Mouse (Mus musculus): ENCODE data around the gene Slc25a13.

Gene Slc25a13

GRCm38 (mm10) chr6:6168566-6169134, 48.3 kb downstream of the Slc25a13 start:
- no peak for DNase-seq (ENCODE audit: low spot score in 2 of 2)

GRCm38 (mm10) chr6:6167339-6168126, 49.4 kb downstream of the Slc25a13 start:
- DNase-seq (ENCODE audit: low spot score in 2 of 2): no peak

- DNase-seq (ENCODE audit: low spot score in 2 of 2): no peak
These were observed 53.9 kb downstream of the Slc25a13 start for GRCm38 (mm10) chr6:6162993-6163623.

- DNase-seq (ENCODE audit: low spot score in 2 of 2): no peak
These were observed 54.8 kb downstream of the Slc25a13 start for GRCm38 (mm10) chr6:6162146-6162545.

- no peak for DNase-seq (ENCODE audit: low spot score in 2 of 2)
These were observed 56.1 kb downstream of the Slc25a13 start for GRCm38 (mm10) chr6:6160645-6161426.

- DNase-seq (ENCODE audit: low spot score in 2 of 2): no peak
These were observed 57.6 kb downstream of the Slc25a13 start for GRCm38 (mm10) chr6:6159221-6159859.

GRCm38 (mm10) chr6:6153426-6153825, 63.5 kb downstream of the Slc25a13 start:
- DNase-seq (ENCODE audit: low spot score in 2 of 2): no peak

- DNase-seq (ENCODE audit: low spot score in 2 of 2): no peak
These were observed 66.2 kb downstream of the Slc25a13 start for GRCm38 (mm10) chr6:6150811-6151210.

- DNase-seq (ENCODE audit: low spot score in 2 of 2): no peak
These were observed 67.2 kb downstream of the Slc25a13 start for GRCm38 (mm10) chr6:6149751-6150150.

GRCm38 (mm10) chr6:6149329-6149728, 67.6 kb downstream of the Slc25a13 start:
- DNase-seq (ENCODE audit: low spot score in 2 of 2): no peak

- no peak for DNase-seq (ENCODE audit: low spot score in 2 of 2)
These were observed 71.6 kb downstream of the Slc25a13 start for GRCm38 (mm10) chr6:6145412-6145811.

- no peak for DNase-seq (ENCODE audit: low spot score in 2 of 2)
These were observed 73.4 kb downstream of the Slc25a13 start for GRCm38 (mm10) chr6:6143525-6143924.

GRCm38 (mm10) chr6:6140370-6140769, 76.6 kb downstream of the Slc25a13 start:
- DNase-seq (ENCODE audit: low spot score in 2 of 2): no peak

- DNase-seq (ENCODE audit: low spot score in 2 of 2): no peak
These were observed 77.9 kb downstream of the Slc25a13 start for GRCm38 (mm10) chr6:6139061-6139460.

GRCm38 (mm10) chr6:6136812-6137211, 80.2 kb downstream of the Slc25a13 start:
- DNase-seq (ENCODE audit: low spot score in 2 of 2): no peak

GRCm38 (mm10) chr6:6134935-6135334, 82.0 kb downstream of the Slc25a13 start:
- no peak for DNase-seq (ENCODE audit: low spot score in 2 of 2)

- no peak for DNase-seq (ENCODE audit: low spot score in 2 of 2)
These were observed 83.4 kb downstream of the Slc25a13 start for GRCm38 (mm10) chr6:6133556-6134050.

GRCm38 (mm10) chr6:6132047-6132446, 84.9 kb downstream of the Slc25a13 start:
- DNase-seq (ENCODE audit: low spot score in 2 of 2): no peak

GRCm38 (mm10) chr6:6125620-6126019, 91.4 kb downstream of the Slc25a13 start:
- no peak for DNase-seq (ENCODE audit: low spot score in 2 of 2)

GRCm38 (mm10) chr6:6121904-6122303, 95.1 kb downstream of the Slc25a13 start:
- no peak for DNase-seq (ENCODE audit: low spot score in 2 of 2)

GRCm38 (mm10) chr6:6120841-6121240, 96.1 kb downstream of the Slc25a13 start:
- no peak for DNase-seq (ENCODE audit: low spot score in 2 of 2)
